Mouse (Mus musculus): ENCODE data around the gene Skiv2l. TPM values are rescaled to one million over a fixed set of nuclear protein-coding genes. Genes with fewer than 3 reads are reported as not detected.
"Not testable (repeated sequence)": the region's sequence is repeated elsewhere in the genome, so short reads cannot be mapped to it uniquely, and the experiment has no call there.

The Skiv2l gene
- total and polyA plus RNA-seq, 2 experiments: 32.0 to 61.7 TPM

DNA sequence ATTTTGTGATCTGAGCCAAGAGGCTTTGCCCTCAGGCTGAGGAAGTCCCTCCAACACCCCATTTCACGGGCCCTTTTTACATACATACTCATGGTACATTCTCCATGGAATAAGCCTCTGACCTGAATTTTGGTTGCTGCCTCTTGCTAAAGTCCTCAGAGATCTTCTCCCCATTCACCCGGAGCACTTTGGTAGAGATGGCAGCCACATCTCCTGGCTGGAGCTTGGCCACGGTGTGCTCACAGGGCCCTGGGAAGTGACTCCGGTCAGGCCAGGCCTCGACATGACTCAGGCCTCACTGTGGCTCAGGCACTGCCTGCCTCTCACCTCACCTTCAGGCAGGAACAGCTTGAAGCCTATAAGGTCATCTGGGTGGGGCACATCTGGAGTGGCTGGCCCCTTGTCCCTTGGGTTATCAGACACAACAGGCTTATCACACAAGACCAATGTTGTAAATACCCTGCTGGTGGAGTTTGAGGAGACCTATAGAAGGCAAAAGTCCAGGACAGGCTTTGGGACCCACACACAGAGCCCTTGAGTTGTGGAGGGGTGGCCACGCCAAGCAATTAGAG is 9.2 kb downstream of the Skiv2l start:
- WGBS: 85% methylated on average over 6 of the region's 6 CpGs
- Histone ChIP-seq H3K27me3 (ENCODE audit: control insufficient read depth, insufficient read depth, low read length) (no peaks in the 10 kb centered on the region), H3K9ac (ENCODE audit: low read depth, low read length) (no peak overlapping the region), H3K79me2 (ENCODE audit: control insufficient read depth, insufficient read depth, low read length) (peaks cover 5% of the 10 kb centered on the region), H3K36me3 (ENCODE audit: control insufficient read depth, insufficient read depth, low read length) (peaks cover 10% of the 10 kb centered on the region), H3K27ac (replicated peaks; ENCODE audit: insufficient read depth, low read depth, low read length) (no peak overlapping the region), H3K4me3 (ENCODE audit: insufficient read depth, low read depth, low read length) (no peak overlapping the region), H3K4me1 (ENCODE audit: control insufficient read depth, insufficient read depth, low read length) (peaks cover 11% of the 10 kb centered on the region)
- TF ChIP-seq CTCF (IDR thresholded peaks at IDR 0.05; ENCODE audit: low read depth, low read length) (no peak), POLR2A (IDR thresholded peaks at IDR 0.05; ENCODE audit: extremely low read depth, insufficient read depth, low read length) (no peak)
- no peak for DNase-seq (ENCODE audit: extremely low read depth, low read depth, low spot score)

DNA sequence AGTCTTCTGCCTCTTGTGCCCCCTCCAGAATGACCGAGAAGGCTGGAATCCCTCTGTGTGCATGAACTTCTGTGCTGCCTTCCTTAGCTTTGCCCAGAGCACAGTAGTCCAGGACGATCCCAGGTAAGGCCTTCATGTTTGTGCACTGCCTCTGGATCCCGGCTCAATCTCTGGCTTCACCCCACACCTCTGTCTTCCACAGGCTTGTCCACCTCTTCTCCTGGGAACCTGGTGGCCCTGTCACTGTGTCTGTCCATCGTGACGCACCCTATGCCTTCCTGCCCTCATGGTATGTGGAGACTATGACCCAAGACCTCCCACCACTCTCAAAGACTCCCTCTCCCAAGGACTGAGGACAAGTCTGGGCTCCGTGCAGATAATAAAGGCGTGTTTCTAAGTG is 11.2 kb downstream of the Skiv2l start:
- Histone ChIP-seq H3K27ac (replicated peaks; ENCODE audit: insufficient read depth, low read depth, low read length) (no peak overlapping the region), H3K4me1 (ENCODE audit: control insufficient read depth, insufficient read depth, low read length) (peaks cover 12% of the 10 kb centered on the region), H3K9ac (ENCODE audit: low read depth, low read length) (no peak overlapping the region), H3K27me3 (ENCODE audit: control insufficient read depth, insufficient read depth, low read length) (no peaks in the 10 kb centered on the region), H3K36me3 (ENCODE audit: control insufficient read depth, insufficient read depth, low read length) (peaks cover 10% of the 10 kb centered on the region), H3K4me3 (ENCODE audit: insufficient read depth, low read depth, low read length) (no peak overlapping the region), H3K79me2 (ENCODE audit: control insufficient read depth, insufficient read depth, low read length) (peaks cover 5% of the 10 kb centered on the region)
- WGBS: 90% methylated on average over 7 of the region's 7 CpGs
- no peak for DNase-seq (ENCODE audit: extremely low read depth, low read depth, low spot score)
- TF ChIP-seq CTCF (IDR thresholded peaks at IDR 0.05; ENCODE audit: low read depth, low read length) (no peak), POLR2A (IDR thresholded peaks at IDR 0.05; ENCODE audit: extremely low read depth, insufficient read depth, low read length) (no peak)

DNA sequence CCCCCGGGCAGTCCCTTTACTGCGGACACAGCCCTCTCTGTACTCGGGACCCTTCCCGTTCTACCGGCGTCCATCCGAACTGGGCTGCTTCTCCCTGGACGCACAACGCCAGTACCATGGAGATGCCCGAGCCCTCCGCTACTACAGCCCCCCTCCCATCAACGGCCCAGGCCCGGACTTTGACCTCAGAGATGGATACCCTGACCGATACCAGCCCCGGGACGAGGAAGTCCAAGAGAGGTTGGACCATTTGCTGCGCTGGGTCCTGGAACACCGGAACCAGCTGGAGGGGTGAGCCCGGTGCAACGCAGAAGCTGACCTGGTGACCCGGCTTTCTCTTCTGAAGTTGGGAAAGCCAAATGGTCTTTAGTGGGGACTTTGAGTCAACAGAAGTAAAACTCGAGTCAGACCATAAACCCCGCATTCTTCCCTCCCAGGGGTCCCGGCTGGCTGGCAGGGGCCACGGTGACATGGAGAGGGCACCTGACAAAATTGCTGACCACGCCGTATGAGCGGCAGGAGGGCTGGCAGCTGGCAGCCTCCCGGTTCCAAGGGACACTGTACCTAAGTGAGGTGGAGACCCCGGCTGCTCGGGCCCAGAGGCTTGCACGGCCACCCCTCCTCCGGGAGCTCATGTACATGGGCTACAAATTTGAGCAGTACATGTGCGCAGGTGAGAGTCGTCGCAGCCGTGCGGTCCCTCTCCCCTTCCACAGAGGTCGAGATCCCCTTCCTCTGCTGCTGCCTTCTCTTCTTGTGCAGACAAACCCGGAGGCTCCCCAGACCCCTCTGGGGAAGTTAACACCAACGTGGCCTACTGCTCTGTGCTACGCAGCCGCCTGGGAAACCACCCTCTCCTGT is 12.3 kb downstream of the Skiv2l start:
- Histone ChIP-seq H3K27me3 (ENCODE audit: control insufficient read depth, insufficient read depth, low read length) (no peaks in the 10 kb centered on the region), H3K9ac (ENCODE audit: low read depth, low read length) (peak overlapping the region; percentile 68), H3K27ac (replicated peaks; ENCODE audit: insufficient read depth, low read depth, low read length) (peak overlapping the region; percentile 45), H3K79me2 (ENCODE audit: control insufficient read depth, insufficient read depth, low read length) (peaks cover 5% of the 10 kb centered on the region), H3K36me3 (ENCODE audit: control insufficient read depth, insufficient read depth, low read length) (peaks cover 2% of the 10 kb centered on the region; the same call in 1 of the 2 replicates), H3K4me1 (ENCODE audit: control insufficient read depth, insufficient read depth, low read length) (peaks cover 12% of the 10 kb centered on the region), H3K4me3 (ENCODE audit: insufficient read depth, low read depth, low read length) (peak overlapping the region; percentile 71)
- 31% methylated on average over 43 of the region's 43 CpGs for WGBS
- TF ChIP-seq CTCF (IDR thresholded peaks at IDR 0.05; ENCODE audit: low read depth, low read length) (no peak), POLR2A (IDR thresholded peaks at IDR 0.05; ENCODE audit: extremely low read depth, insufficient read depth, low read length) (no peak)
- no peak for DNase-seq (ENCODE audit: extremely low read depth, low read depth, low spot score)

DNA sequence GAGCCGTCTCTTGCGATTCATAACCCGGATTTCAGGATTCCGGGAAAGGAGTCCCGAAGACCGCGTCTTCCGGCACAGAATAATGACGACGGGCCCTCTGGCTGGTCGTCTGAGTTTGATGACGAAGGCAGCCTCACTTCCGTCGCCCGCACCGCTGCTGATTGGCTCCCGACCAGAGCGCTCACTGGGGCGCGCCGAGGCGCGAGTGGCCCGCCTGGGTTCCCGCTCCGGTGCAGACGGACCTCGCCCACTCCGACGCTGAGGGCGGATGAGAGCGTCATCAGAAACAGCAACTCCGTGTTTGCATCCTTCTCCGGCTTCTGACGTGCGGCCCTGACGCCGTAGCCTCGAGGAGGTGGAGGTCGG is 13.2 kb downstream of the Skiv2l start, which contains the start of the genes Stk19 and Dxo:
Gene Stk19 (minus strand): TSS at position 90 of the 366 bp plus-strand sequence.
Gene Dxo (plus strand): TSS at position 164 of the 366 bp plus-strand sequence.
- H3K4me3 ChIP-seq (ENCODE audit: insufficient read depth, low read depth, low read length): peak within 1 kb of the TSS; percentile 71
- peaks cover 5% of the 10 kb centered on the region; the same call in 1 of the 2 replicates for H3K36me3 ChIP-seq (ENCODE audit: control insufficient read depth, insufficient read depth, low read length)
- H3K4me1 ChIP-seq (ENCODE audit: control insufficient read depth, insufficient read depth, low read length): peaks cover 12% of the 10 kb centered on the region
- no peak for TF ChIP-seq CTCF (IDR thresholded peaks at IDR 0.05; ENCODE audit: low read depth, low read length)
- peak; percentile 60; the same call in 1 of the 2 replicates for TF ChIP-seq POLR2A (IDR thresholded peaks at IDR 0.05; ENCODE audit: extremely low read depth, insufficient read depth, low read length)
- no peaks in the 10 kb centered on the region for H3K27me3 ChIP-seq (ENCODE audit: control insufficient read depth, insufficient read depth, low read length)
- WGBS: under 1% methylated on average over 40 of the region's 40 CpGs
- H3K79me2 ChIP-seq (ENCODE audit: control insufficient read depth, insufficient read depth, low read length): peaks cover 5% of the 10 kb centered on the region
- peak within 1 kb of the TSS; percentile 68 for H3K9ac ChIP-seq (ENCODE audit: low read depth, low read length)
- H3K27ac ChIP-seq (replicated peaks; ENCODE audit: insufficient read depth, low read depth, low read length): peak within 1 kb of the TSS; percentile 58
- DNase-seq (ENCODE audit: extremely low read depth, low read depth, low spot score): peak; percentile 82

DNA sequence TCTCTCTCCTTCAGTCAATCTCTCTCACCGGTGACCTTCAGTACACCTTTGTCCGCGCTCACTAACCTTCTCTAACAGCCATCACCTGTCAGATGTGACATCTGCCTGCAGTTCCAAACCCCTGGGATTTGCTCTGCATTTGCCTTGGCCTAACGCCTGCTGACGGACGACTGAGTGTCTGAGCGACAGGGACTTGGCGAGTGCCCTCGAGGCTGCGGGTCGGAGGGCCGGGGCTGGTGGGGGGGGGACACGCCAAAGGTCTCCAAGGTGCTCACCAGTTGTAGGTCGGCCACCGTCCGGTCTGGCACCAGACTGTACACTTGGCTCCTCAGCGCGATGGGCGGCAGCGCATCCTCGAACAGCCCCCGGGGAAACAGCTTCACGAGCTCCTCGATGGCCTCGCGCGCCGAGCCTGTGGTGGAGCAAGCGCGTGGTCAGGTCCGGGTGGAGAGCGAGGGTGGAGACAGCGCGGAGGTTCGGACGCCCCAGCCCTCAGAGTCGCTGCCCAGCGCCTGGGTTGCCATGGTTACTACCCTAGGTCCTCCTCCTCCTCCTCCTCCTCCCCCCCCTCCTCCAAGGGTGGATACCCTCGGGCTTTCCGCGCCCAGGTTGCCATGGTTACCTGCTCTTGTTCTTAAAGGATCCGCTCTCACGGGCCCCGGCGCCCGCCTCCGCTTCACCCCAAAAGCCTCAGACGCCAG is 13.7 kb downstream of the Skiv2l start:
- no peak for DNase-seq (ENCODE audit: extremely low read depth, low read depth, low spot score)
- Histone ChIP-seq H3K27me3 (ENCODE audit: control insufficient read depth, insufficient read depth, low read length) (no peaks in the 10 kb centered on the region), H3K79me2 (ENCODE audit: control insufficient read depth, insufficient read depth, low read length) (peaks cover 5% of the 10 kb centered on the region), H3K27ac (replicated peaks; ENCODE audit: insufficient read depth, low read depth, low read length) (peak overlapping the region; percentile 58), H3K36me3 (ENCODE audit: control insufficient read depth, insufficient read depth, low read length) (peaks cover 7% of the 10 kb centered on the region; the same call in 1 of the 2 replicates), H3K4me3 (ENCODE audit: insufficient read depth, low read depth, low read length) (peak overlapping the region; percentile 71), H3K9ac (ENCODE audit: low read depth, low read length) (peak overlapping the region; percentile 67), H3K4me1 (ENCODE audit: control insufficient read depth, insufficient read depth, low read length) (peaks cover 12% of the 10 kb centered on the region)
- TF ChIP-seq CTCF (IDR thresholded peaks at IDR 0.05; ENCODE audit: low read depth, low read length) (no peak), POLR2A (IDR thresholded peaks at IDR 0.05; ENCODE audit: extremely low read depth, insufficient read depth, low read length) (no peak)
- WGBS: 3% methylated on average over 48 of the region's 48 CpGs

DNA sequence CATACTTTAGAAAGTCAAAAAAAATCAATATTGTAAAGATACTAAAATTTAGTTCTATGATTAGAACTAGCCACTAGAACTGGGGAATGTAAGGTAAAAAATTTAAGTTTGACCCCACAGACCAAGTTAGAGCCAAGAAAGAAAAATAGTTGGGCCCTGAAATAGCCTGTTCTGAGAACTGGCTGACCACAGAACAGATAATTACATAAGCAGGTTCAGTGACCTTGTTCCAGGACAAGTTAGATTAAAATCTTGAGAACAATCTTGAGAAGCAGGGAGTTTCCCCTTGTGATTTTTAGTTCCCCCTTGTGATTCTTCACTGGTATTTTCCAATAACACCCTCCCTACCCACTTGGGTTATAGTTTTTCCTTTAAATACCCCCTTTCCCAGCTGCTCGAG is 19.2 kb downstream of the Skiv2l start:
- H3K4me3 ChIP-seq (ENCODE audit: insufficient read depth, low read depth, low read length); H3K27me3 ChIP-seq (ENCODE audit: control insufficient read depth, insufficient read depth, low read length); H3K9ac ChIP-seq (ENCODE audit: low read depth, low read length); H3K4me1 ChIP-seq (ENCODE audit: control insufficient read depth, insufficient read depth, low read length); H3K79me2 ChIP-seq (ENCODE audit: control insufficient read depth, insufficient read depth, low read length): not testable (repeated sequence)
- 50% methylated on average over 1 of the region's 1 CpGs for WGBS
- peak; percentile 55 for DNase-seq (ENCODE audit: extremely low read depth, low read depth, low spot score)
- peaks cover 42% of the 10 kb centered on the region for H3K36me3 ChIP-seq (ENCODE audit: control insufficient read depth, insufficient read depth, low read length)
- H3K27ac ChIP-seq (replicated peaks; ENCODE audit: insufficient read depth, low read depth, low read length): 0 out of 2 replicates have a peak overlapping the region, but pooled peaks have one; percentile 51
